Mouse (Mus musculus): ENCODE measurements around the gene Slc9a9. TPM values are rescaled to one million over a fixed set of nuclear protein-coding genes. Genes with fewer than 3 reads are reported as not detected.

Gene Slc9a9
- total and polyA plus RNA-seq, 2 experiments from 2014 or later: 6.0 to 6.7 TPM

- ATAC-seq (ENCODE audit: low FRiP score) (peak; percentile 70), DNase-seq (ENCODE audit: low spot score) (peak; percentile 72)
- Histone ChIP-seq H3K27ac (ENCODE audit: low read depth, low read length) (no peak overlapping the region), H3K36me3 (ENCODE audit: insufficient read depth, low read length) (no peaks in the 10 kb centered on the region), H3K4me1 (ENCODE audit: insufficient read depth, low read length) (no peaks in the 10 kb centered on the region), H3K4me2 (ENCODE audit: low read depth, low read length, poor library complexity, severe bottlenecking) (no peak overlapping the region), H3K27me3 (ENCODE audit: insufficient read depth, low read length) (no peaks in the 10 kb centered on the region), H3K4me3 (ENCODE audit: low read depth, low read length) (no peak overlapping the region), H3K9ac (replicated peaks; ENCODE audit: low read length, poor library complexity, severe bottlenecking) (no peak overlapping the region), H3K9me3 (ENCODE audit: low read length) (no peaks in the 10 kb centered on the region)
- 6% methylated on average over 1 of the region's 1 CpGs for WGBS
- no peak for TF ChIP-seq CTCF (IDR thresholded peaks at IDR 0.05)
Measured at GRCm38 (mm10) chr9:94969131-94969530, 299.4 kb downstream of the Slc9a9 start.

GRCm38 (mm10) chr9:94972021-94972420, 302.3 kb downstream of the Slc9a9 start:
- ATAC-seq (ENCODE audit: low FRiP score) (no peak), DNase-seq (ENCODE audit: low spot score) (no peak)
- Histone ChIP-seq H3K4me3 (ENCODE audit: low read depth, low read length) (no peak overlapping the region), H3K4me2 (ENCODE audit: low read depth, low read length, poor library complexity, severe bottlenecking) (no peak overlapping the region), H3K4me1 (ENCODE audit: insufficient read depth, low read length) (no peaks in the 10 kb centered on the region), H3K27me3 (ENCODE audit: insufficient read depth, low read length) (no peaks in the 10 kb centered on the region), H3K27ac (ENCODE audit: low read depth, low read length) (no peak overlapping the region), H3K36me3 (ENCODE audit: insufficient read depth, low read length) (no peaks in the 10 kb centered on the region), H3K9me3 (ENCODE audit: low read length) (no peaks in the 10 kb centered on the region), H3K9ac (replicated peaks; ENCODE audit: low read length, poor library complexity, severe bottlenecking) (no peak overlapping the region)
- TF ChIP-seq CTCF (IDR thresholded peaks at IDR 0.05): no peak
- 78% methylated on average over 2 of the region's 2 CpGs for WGBS

- Histone ChIP-seq H3K9me3 (ENCODE audit: low read length) (no peaks in the 10 kb centered on the region), H3K9ac (replicated peaks; ENCODE audit: low read length, poor library complexity, severe bottlenecking) (no peak overlapping the region), H3K36me3 (ENCODE audit: insufficient read depth, low read length) (no peaks in the 10 kb centered on the region), H3K4me3 (ENCODE audit: low read depth, low read length) (no peak overlapping the region), H3K27me3 (ENCODE audit: insufficient read depth, low read length) (no peaks in the 10 kb centered on the region), H3K27ac (ENCODE audit: low read depth, low read length) (no peak overlapping the region), H3K4me1 (ENCODE audit: insufficient read depth, low read length) (no peaks in the 10 kb centered on the region), H3K4me2 (ENCODE audit: low read depth, low read length, poor library complexity, severe bottlenecking) (no peak overlapping the region)
- DNase-seq (ENCODE audit: low spot score): no peak
- ATAC-seq (ENCODE audit: low FRiP score): no peak
- WGBS: 96% methylated on average over 2 of the region's 2 CpGs
- TF ChIP-seq CTCF (IDR thresholded peaks at IDR 0.05): no peak
Measured at GRCm38 (mm10) chr9:94972693-94973092, 303.0 kb downstream of the Slc9a9 start.

- Histone ChIP-seq H3K27me3 (ENCODE audit: insufficient read depth, low read length) (no peaks in the 10 kb centered on the region), H3K4me1 (ENCODE audit: insufficient read depth, low read length) (no peaks in the 10 kb centered on the region), H3K9ac (replicated peaks; ENCODE audit: low read length, poor library complexity, severe bottlenecking) (no peak overlapping the region), H3K4me2 (ENCODE audit: low read depth, low read length, poor library complexity, severe bottlenecking) (no peak overlapping the region), H3K4me3 (ENCODE audit: low read depth, low read length) (no peak overlapping the region), H3K9me3 (ENCODE audit: low read length) (no peaks in the 10 kb centered on the region), H3K27ac (ENCODE audit: low read depth, low read length) (no peak overlapping the region), H3K36me3 (ENCODE audit: insufficient read depth, low read length) (no peaks in the 10 kb centered on the region)
- DNase-seq (ENCODE audit: low spot score) (no peak), ATAC-seq (ENCODE audit: low FRiP score) (no peak)
- WGBS: 91% methylated on average over 1 of the region's 1 CpGs
- no peak for TF ChIP-seq CTCF (IDR thresholded peaks at IDR 0.05)
Measured at GRCm38 (mm10) chr9:94976191-94976590, 306.5 kb downstream of the Slc9a9 start.

GRCm38 (mm10) chr9:94993575-94993974, 323.9 kb downstream of the Slc9a9 start:
- Histone ChIP-seq H3K4me1 (ENCODE audit: insufficient read depth, low read length) (no peaks in the 10 kb centered on the region), H3K4me2 (ENCODE audit: low read depth, low read length, poor library complexity, severe bottlenecking) (no peak overlapping the region), H3K9me3 (ENCODE audit: low read length) (no peaks in the 10 kb centered on the region), H3K4me3 (ENCODE audit: low read depth, low read length) (no peak overlapping the region), H3K9ac (replicated peaks; ENCODE audit: low read length, poor library complexity, severe bottlenecking) (no peak overlapping the region), H3K36me3 (ENCODE audit: insufficient read depth, low read length) (no peaks in the 10 kb centered on the region), H3K27me3 (ENCODE audit: insufficient read depth, low read length) (no peaks in the 10 kb centered on the region), H3K27ac (ENCODE audit: low read depth, low read length) (no peak overlapping the region)
- DNase-seq (ENCODE audit: low spot score): no peak
- 95% methylated on average over 4 of the region's 4 CpGs for WGBS
- no peak for TF ChIP-seq CTCF (IDR thresholded peaks at IDR 0.05)
- no peak for ATAC-seq (ENCODE audit: low FRiP score)

GRCm38 (mm10) chr9:95020136-95020706, 350.5 kb downstream of the Slc9a9 start:
- ATAC-seq (ENCODE audit: low FRiP score) (no peak), DNase-seq (ENCODE audit: low spot score) (peak; percentile 17)
- Histone ChIP-seq H3K27ac (ENCODE audit: low read depth, low read length) (no peak overlapping the region), H3K4me2 (ENCODE audit: low read depth, low read length, poor library complexity, severe bottlenecking) (no peak overlapping the region), H3K27me3 (ENCODE audit: insufficient read depth, low read length) (no peaks in the 10 kb centered on the region), H3K9me3 (ENCODE audit: low read length) (no peaks in the 10 kb centered on the region), H3K4me3 (ENCODE audit: low read depth, low read length) (no peak overlapping the region), H3K4me1 (ENCODE audit: insufficient read depth, low read length) (no peaks in the 10 kb centered on the region), H3K9ac (replicated peaks; ENCODE audit: low read length, poor library complexity, severe bottlenecking) (no peak overlapping the region), H3K36me3 (ENCODE audit: insufficient read depth, low read length) (no peaks in the 10 kb centered on the region)
- 95% methylated on average over 12 of the region's 12 CpGs for WGBS
- TF ChIP-seq CTCF (IDR thresholded peaks at IDR 0.05): no peak
